In the genomic region with DNA sequence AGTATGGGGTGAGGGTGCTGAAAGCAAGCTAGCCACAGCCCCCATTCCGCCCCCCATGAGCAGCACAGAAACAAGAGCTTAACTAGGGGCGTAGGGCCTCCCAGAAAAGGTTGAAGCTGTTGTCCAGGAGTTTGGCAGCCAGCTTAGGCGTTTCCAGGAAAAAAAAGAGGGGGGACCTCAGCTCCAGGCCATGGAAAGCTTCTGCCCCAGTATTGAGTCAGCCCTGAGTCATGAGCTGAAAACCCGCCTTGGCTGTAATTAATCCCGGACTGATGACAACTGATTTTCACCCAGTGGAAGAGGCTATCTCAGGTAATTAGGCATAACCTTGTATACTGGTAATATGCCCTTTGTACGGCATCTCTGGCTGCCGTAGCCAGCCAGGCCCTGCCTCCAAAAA, we compare ENCODE assay signal across 14 mouse cellular contexts.
DNase-seq lines count a peak whose midpoint lies in the region; ATAC-seq lines count a peak whose summit lies in the region.
"Had no signal": no experiment of that assay in that cellular context is flagged by ENCODE, and none has a peak within 500 bp of the region (broad histone marks: within the 10 kb centered on the region; RNA-seq: fewer than 3 reads in every experiment).

No protein-coding gene starts in this region.

- no peaks in the 10 kb centered on the region for H3K9me3 ChIP-seq in midbrain, embryonic 11.5 days (ENCODE audit: control insufficient read depth, low read length)
- H3K9me3 ChIP-seq in midbrain, embryonic 16.5 days (replicated peaks; ENCODE audit: control insufficient read depth, low read length, poor library complexity, severe bottlenecking) = no peaks in the 10 kb centered on the region
- H3K9me3 ChIP-seq in stomach, embryonic 15.5 days = no peaks in the 10 kb centered on the region
- no peaks in the 10 kb centered on the region for H3K9me3 ChIP-seq in hindbrain, embryonic 12.5 days (replicated peaks)
- H3K9me3 ChIP-seq: embryonic facial prominence, embryonic 15.5 days had no signal

- H3K4me3 ChIP-seq in midbrain, embryonic 11.5 days (ENCODE audit: low read depth, low read length) = no peak overlapping the region
- no peak overlapping the region for H3K4me3 ChIP-seq in midbrain, embryonic 16.5 days (ENCODE audit: low read depth, low read length)
- H3K4me3 ChIP-seq in stomach, embryonic 15.5 days (replicated peaks) = no peak overlapping the region
- no peak overlapping the region for H3K4me3 ChIP-seq in hindbrain, embryonic 12.5 days
- H3K4me3 ChIP-seq: embryonic facial prominence, embryonic 15.5 days had no signal

- no peaks in the 10 kb centered on the region for H3K27me3 ChIP-seq in midbrain, embryonic 11.5 days (ENCODE audit: control insufficient read depth, insufficient read depth, low read length)
- no peaks in the 10 kb centered on the region for H3K27me3 ChIP-seq in midbrain, embryonic 16.5 days (ENCODE audit: control insufficient read depth, insufficient read depth, low read depth, low read length)
- no peaks in the 10 kb centered on the region for H3K27me3 ChIP-seq in stomach, embryonic 15.5 days (replicated peaks)
- H3K27me3 ChIP-seq in hindbrain, embryonic 12.5 days = 0 out of 2 replicates have a peak, but pooled peaks cover 2% of the 10 kb centered on the region
- H3K27me3 ChIP-seq: embryonic facial prominence, embryonic 15.5 days had no signal

- DNase-seq in gastrocnemius, adult 18-20 months (ENCODE audit: low spot score) = peak; percentile 34
- DNase-seq in gastrocnemius, postnatal 4 days (ENCODE audit: low spot score in 2 of 2) = no peak
- DNase-seq in midbrain, embryonic 11.5 days (ENCODE audit: low spot score, missing footprints) = peak; percentile 59
- DNase-seq in adrenal gland, postnatal 36 days = peak; percentile 66 to 67
- DNase-seq in lung, postnatal 36 days = no peak
- DNase-seq: cerebellum, postnatal 36 days; heart, postnatal 4 days; kidney, adult 18-20 months; lung, postnatal 10 days had no signal

- WGBS in midbrain, embryonic 11.5 days = 70% methylated on average over 7 of the region's 7 CpGs
- 63% methylated on average over 7 of the region's 7 CpGs for WGBS in midbrain, embryonic 16.5 days
- 55% methylated on average over 7 of the region's 7 CpGs for WGBS in stomach, embryonic 15.5 days
- 74% methylated on average over 7 of the region's 7 CpGs for WGBS in hindbrain, embryonic 12.5 days

- no peaks in the 10 kb centered on the region for H3K36me3 ChIP-seq in midbrain, embryonic 11.5 days (ENCODE audit: control insufficient read depth, insufficient read depth, low read length)
- H3K36me3 ChIP-seq in midbrain, embryonic 16.5 days (ENCODE audit: control insufficient read depth, insufficient read depth, low read length) = no peaks in the 10 kb centered on the region
- no peaks in the 10 kb centered on the region for H3K36me3 ChIP-seq in stomach, embryonic 15.5 days
- no peaks in the 10 kb centered on the region for H3K36me3 ChIP-seq in hindbrain, embryonic 12.5 days
- H3K36me3 ChIP-seq: embryonic facial prominence, embryonic 15.5 days had no signal

- ATAC-seq in midbrain, embryonic 11.5 days (ENCODE audit: low FRiP score) = no peak
- no peak for ATAC-seq in midbrain, embryonic 16.5 days
- peak; percentile 33; the same call in 1 of the 2 replicates for ATAC-seq in stomach, embryonic 15.5 days (ENCODE audit: insufficient read depth, low FRiP score, low read depth)
- no peak for ATAC-seq in hindbrain, embryonic 12.5 days (ENCODE audit: low FRiP score)

- H3K4me2 ChIP-seq in midbrain, embryonic 11.5 days = no peak overlapping the region
- H3K4me2 ChIP-seq in midbrain, embryonic 16.5 days (ENCODE audit: low read length) = no peak overlapping the region
- peak overlapping the region; percentile 4; the same call in 1 of the 2 replicates for H3K4me2 ChIP-seq in stomach, embryonic 15.5 days
- H3K4me2 ChIP-seq in hindbrain, embryonic 12.5 days (replicated peaks) = no peak overlapping the region
- H3K4me2 ChIP-seq: embryonic facial prominence, embryonic 15.5 days; liver, embryonic 11.5 days had no signal

- no peak overlapping the region for H3K27ac ChIP-seq in midbrain, embryonic 11.5 days (ENCODE audit: low read depth, low read length)
- no peak overlapping the region for H3K27ac ChIP-seq in midbrain, embryonic 16.5 days (ENCODE audit: low read length)
- H3K27ac ChIP-seq in stomach, embryonic 15.5 days = no peak overlapping the region
- no peak overlapping the region for H3K27ac ChIP-seq in hindbrain, embryonic 12.5 days
- H3K27ac ChIP-seq: embryonic facial prominence, embryonic 15.5 days had no signal

- H3K9ac ChIP-seq in midbrain, embryonic 11.5 days (ENCODE audit: low read length) = no peak overlapping the region
- H3K9ac ChIP-seq in midbrain, embryonic 16.5 days (ENCODE audit: low read depth, low read length) = no peak overlapping the region
- H3K9ac ChIP-seq in stomach, embryonic 15.5 days = no peak overlapping the region
- H3K9ac ChIP-seq in hindbrain, embryonic 12.5 days = no peak overlapping the region
- H3K9ac ChIP-seq: embryonic facial prominence, embryonic 15.5 days had no signal

- peaks cover 11% of the 10 kb centered on the region; the same call in 1 of the 2 replicates for H3K4me1 ChIP-seq in midbrain, embryonic 11.5 days (ENCODE audit: control insufficient read depth, insufficient read depth, low read length)
- H3K4me1 ChIP-seq in midbrain, embryonic 16.5 days (ENCODE audit: control insufficient read depth, insufficient read depth, low read length) = no peaks in the 10 kb centered on the region
- H3K4me1 ChIP-seq in stomach, embryonic 15.5 days = peaks cover 20% of the 10 kb centered on the region
- peaks cover 24% of the 10 kb centered on the region for H3K4me1 ChIP-seq in hindbrain, embryonic 12.5 days

Comparison
In these comparisons a context has a peak if more than half of its experiments do, and no peak if none do; other contexts are left out.
1. DNase-seq: peak in gastrocnemius, adult 18-20 months (single experiment), midbrain, embryonic 11.5 days (single experiment) and adrenal gland, postnatal 36 days (2 of 2); none in gastrocnemius, postnatal 4 days (0 of 2) and lung, postnatal 36 days (single experiment).